Mouse (Mus musculus) heart, postnatal 0 days (tissue): Measurements from ENCODE around the gene Sh3d21.

Experiments used
- CTCF ChIP-seq: IDR thresholded peaks from 2 replicates; pipeline ENCODE4 v1.5.1; 2016; ENCODE audit warnings: antibody characterized with exemption, control low read depth, low read depth
- EP300 ChIP-seq: IDR thresholded peaks from 2 replicates; pipeline ENCODE4 v1.6.1; 2016; ENCODE audit warnings: antibody characterized with exemption, low read depth

DNA sequence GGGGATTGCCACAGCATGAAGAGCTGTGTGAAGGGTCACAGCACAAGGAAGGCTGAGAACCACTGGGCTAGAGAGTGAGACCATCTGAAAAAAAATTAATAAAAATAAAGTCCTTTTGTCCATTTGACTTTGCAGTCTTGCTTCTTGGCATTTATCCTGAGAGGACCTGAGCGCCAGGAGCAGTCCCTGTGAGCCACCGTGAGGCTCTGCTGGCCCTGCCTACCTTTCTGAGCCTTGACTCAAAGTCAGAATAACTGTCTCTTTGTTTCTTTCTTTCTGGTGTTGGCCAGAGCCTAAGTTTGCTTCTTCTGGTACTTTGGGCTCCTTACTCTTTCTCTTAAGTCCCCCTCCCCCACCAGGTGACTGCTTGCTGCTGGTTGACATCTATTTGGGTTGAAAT, 42.8 kb downstream of the Sh3d21 start:
- TF ChIP-seq CTCF (no peak), EP300 (no peak)
